Mouse (Mus musculus): ENCODE data around the gene Sptbn4.
"Not testable (repeated sequence)": the region's sequence is repeated elsewhere in the genome, so short reads cannot be mapped to it uniquely, and the experiment has no call there.

Sptbn4 gene

GRCm38 (mm10) chr7:27447419-27448286 is at the start of gene Sptbn4, which contains the start of gene Blvrb:
Gene Sptbn4 (minus strand): TSS chr7:27447686.
Gene Blvrb (plus strand): TSS chr7:27447978.
- DNase-seq (ENCODE audit: low spot score), result peak; percentile 88

DNA sequence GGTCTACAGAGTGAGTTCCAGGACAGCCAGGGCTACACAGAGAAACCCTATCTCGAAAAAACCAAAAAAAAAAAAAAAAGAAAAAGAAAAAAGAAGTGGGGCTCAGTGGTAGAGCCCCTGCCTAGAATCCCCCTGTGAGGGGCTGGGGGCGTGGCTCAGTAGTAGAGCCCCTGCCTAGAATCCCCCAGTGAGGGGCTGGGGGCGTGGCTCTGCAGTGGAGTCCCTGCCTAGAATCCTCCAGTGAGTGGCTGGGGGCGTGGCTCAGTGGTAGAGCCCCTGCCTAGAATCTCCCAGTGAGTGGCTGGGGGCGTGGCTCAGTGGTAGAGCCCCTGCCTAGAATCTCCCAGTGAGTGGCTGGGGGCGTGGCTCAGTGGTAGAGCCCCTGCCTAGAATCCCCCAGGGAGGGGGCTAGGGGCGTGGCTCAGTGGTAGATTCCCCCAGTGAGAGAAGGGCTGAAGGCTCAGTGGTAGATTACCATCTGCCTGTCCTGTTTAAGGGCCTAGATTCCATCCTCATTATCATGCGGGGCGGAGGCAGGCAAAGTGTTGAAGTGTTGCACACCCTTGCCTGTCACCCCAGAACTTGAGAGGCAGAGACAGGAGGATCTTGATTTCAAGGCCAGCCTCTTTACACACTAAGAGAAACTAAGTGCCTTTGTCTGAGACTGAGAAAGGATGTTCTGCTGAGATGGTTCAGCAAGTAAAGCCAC is 47.3 kb upstream of the Sptbn4 start:
- not testable (repeated sequence) for DNase-seq (ENCODE audit: low spot score)

DNA sequence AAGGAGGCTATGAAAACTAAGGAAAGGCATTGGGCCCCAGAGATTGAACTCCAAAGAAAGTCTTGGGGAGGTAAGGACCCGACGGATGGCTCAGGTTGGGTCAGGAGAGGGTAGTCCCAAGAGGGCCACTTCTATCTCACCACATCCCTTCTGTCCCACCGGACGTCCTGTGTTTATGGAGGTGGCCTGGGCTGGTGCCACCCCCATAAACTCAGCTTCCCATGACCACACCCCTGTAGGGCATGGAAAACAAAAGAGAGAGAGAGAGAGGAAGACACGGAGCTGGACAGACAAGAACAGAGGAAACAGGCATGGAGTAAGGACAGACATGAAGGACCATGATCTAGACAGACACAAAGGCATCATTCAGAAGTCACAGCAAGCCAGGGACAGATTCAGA is 46.0 kb upstream of the Sptbn4 start:
- DNase-seq (ENCODE audit: low spot score), result no peak

GRCm38 (mm10) chr7:27493022-27493421 is 45.5 kb upstream of the Sptbn4 start:
- no peak for DNase-seq (ENCODE audit: low spot score)

GRCm38 (mm10) chr7:27491856-27492255 is 44.4 kb upstream of the Sptbn4 start:
- DNase-seq (ENCODE audit: low spot score), result no peak

- peak; percentile 77 for DNase-seq (ENCODE audit: low spot score)
Measured at GRCm38 (mm10) chr7:27490543-27491329, 43.2 kb upstream of the Sptbn4 start.

- DNase-seq (ENCODE audit: low spot score), result no peak
Measured at GRCm38 (mm10) chr7:27490227-27490542, 42.7 kb upstream of the Sptbn4 start.

DNA sequence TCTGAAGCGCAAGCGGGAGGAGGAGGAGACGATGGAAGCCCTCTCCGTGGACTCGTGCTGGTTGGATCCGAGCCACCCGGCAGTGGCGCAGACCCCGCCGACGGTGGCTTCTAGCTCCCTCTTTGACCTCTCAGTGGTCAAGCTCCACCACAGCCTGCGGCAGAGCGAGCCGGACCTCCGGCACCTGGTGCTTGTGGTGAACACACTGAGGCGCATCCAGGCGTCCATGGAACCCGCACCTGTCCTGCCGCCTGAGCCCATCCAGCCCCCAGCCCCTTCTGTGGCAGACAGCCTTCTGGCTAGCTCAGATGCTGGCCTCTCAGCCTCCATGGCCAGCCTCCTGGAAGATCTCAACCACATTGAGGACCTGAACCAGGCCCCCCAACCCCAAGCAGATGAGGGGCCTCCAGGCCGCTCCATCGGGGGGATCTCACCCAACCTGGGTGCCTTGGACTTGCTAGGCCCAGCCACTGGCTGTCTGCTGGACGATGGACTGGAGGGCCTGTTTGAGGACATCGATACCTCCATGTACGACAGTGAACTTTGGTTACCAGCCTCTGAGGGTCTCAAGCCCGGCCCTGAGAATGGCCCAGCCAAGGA is 41.9 kb upstream of the Sptbn4 start:
- DNase-seq (ENCODE audit: low spot score), result no peak

GRCm38 (mm10) chr7:27487740-27488268 is 40.3 kb upstream of the Sptbn4 start:
- no peak for DNase-seq (ENCODE audit: low spot score)

- peak; percentile 98 for DNase-seq (ENCODE audit: low spot score)
Measured at GRCm38 (mm10) chr7:27486770-27487697, 39.5 kb upstream of the Sptbn4 start, which contains the start of gene Sertad1. Gene Sertad1 (plus strand): TSS chr7:27486910.

- DNase-seq (ENCODE audit: low spot score), result no peak
Measured at GRCm38 (mm10) chr7:27486102-27486769, 38.8 kb upstream of the Sptbn4 start.

- DNase-seq (ENCODE audit: low spot score), result no peak
Measured at GRCm38 (mm10) chr7:27483860-27484259, 36.4 kb upstream of the Sptbn4 start.

- DNase-seq (ENCODE audit: low spot score), result peak; percentile 76
Measured at GRCm38 (mm10) chr7:27481627-27481969, 34.1 kb upstream of the Sptbn4 start.

DNA sequence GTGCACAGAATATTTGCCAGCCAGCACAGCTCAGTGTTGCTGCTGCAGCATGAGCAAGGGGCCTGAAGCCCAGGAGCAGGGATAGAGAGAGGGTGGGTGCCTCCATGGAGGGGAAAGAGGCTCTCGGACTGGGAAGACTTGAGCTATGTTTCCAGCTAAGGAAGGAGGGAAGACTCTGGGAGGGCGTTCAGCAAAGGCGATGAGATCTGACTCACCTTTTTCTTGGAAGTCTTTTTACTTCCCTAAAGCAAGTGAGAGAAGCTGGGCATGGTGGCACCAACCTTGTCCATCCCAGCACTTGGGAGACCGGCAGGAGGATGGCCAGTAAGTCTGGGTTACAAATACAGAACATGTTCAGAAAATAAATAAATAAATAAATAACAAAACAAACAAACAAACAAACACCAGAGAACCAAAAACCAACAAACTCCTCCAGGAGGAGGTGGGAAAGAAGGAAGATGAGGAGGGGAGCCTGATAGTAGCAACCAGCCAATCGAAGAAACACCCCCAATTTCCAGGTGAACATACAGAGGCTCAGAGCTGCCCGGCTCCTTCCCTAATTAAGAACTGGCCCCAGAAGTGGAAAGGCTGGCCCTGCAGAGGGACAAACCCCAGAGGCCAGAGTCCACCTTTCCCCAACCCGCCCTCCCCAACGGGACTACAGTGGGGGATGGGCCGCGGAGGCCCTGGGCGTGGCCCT is 33.6 kb upstream of the Sptbn4 start:
- DNase-seq (ENCODE audit: low spot score), result no peak

DNA sequence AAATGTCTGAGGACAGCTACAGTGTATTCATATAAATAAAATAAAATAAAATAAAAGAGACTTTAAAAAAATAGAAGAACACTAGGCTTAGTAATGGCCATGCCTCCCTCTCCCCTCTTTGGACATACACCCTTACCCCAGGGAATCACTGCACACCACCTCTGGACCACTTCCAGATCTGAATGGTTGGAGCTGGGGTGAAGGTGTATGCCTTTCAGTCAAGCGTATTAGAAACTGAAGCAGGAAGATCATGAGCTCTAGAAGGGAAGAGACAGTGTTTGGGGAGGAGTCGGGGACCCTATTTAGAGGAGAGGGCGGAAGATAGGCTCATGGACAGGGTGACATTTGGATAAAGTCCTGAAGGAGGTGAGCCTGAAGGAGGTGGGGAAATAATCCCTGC is 33.0 kb upstream of the Sptbn4 start:
- no peak for DNase-seq (ENCODE audit: low spot score)

GRCm38 (mm10) chr7:27479750-27480149 is 32.3 kb upstream of the Sptbn4 start:
- no peak for DNase-seq (ENCODE audit: low spot score)

GRCm38 (mm10) chr7:27478561-27478960 is 31.1 kb upstream of the Sptbn4 start:
- DNase-seq (ENCODE audit: low spot score), result no peak

DNA sequence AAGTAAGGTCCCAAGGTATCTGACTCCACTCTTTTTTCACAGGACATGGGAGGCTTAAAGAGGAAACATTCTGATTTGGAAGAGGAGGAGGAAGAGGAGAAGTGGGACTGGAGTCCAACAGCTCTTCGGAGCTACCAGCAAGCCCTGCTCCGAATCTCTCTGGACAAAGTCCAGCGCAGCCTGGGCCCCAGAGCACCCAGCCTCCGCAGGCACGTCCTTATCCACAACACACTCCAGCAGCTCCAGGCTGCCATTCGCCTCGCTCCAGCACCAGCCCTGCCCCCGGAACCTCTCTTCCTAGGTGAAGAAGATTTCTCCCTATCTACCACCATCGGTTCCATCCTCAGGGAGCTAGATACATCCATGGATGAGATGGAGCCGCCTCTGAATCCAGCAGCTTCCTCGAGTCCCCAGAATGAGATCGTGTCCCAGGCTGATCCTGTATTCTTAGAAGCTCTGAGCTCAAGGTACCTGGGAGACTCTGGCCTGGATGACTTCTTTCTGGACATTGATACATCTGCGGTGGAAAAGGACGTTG is 28.7 kb upstream of the Sptbn4 start:
- no peak for DNase-seq (ENCODE audit: low spot score)

DNA sequence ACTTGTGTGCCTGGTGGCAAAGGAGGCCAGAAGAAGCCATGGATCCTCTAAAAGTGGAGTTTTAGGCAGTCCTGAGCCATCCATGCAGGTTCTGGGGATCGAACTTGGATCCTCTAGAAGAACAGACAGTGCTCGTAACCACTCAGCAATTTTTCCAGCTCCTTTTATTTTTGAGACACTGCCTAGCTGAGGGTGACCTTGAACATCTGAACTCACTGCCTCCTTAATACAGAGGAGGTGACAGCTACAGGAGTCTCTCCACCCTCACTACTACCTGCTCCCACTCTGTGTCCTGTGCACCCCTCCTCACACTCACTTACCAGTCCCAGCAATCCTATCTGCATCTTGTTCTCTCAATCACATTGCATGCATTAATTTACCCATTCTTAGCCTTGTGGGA is 28.1 kb upstream of the Sptbn4 start:
- no peak for DNase-seq (ENCODE audit: low spot score)

Data from urinary bladder, postnatal 10 days (tissue).